ENCODE assay signal across 25 mouse cellular contexts in genomic region chr11:83883074-83883473, GRCm38 (mm10). TPM values are rescaled to one million over a fixed set of nuclear protein-coding genes. Genes with fewer than 3 reads are reported as not detected.
DNase-seq lines count a peak whose midpoint lies in the region; ATAC-seq and TF ChIP-seq lines count a peak whose summit lies in the region.
"Had no signal": no experiment of that assay in that cellular context is flagged by ENCODE, and none has a peak within 500 bp of the region (broad histone marks: within the 10 kb centered on the region; RNA-seq: fewer than 3 reads in every experiment).

No protein-coding gene starts in this region.

- no peak overlapping the region for H3K4me3 ChIP-seq in kidney, postnatal 0 days (replicated peaks; ENCODE audit: low read depth, low read length)
- no peak overlapping the region for H3K4me3 ChIP-seq in kidney, embryonic 14.5 days (ENCODE audit: low read length)
- no peak overlapping the region for H3K4me3 ChIP-seq in lung, embryonic 16.5 days (ENCODE audit: low read length)
- no peak overlapping the region for H3K4me3 ChIP-seq in CH12.LX (replicated peaks in 1 of 3; ENCODE audit: low read depth in 2 of 3, low read length in 2 of 3, poor library complexity in 1 of 3)
- no peak overlapping the region for H3K4me3 ChIP-seq in intestine, embryonic 16.5 days (ENCODE audit: low read length)
- H3K4me3 ChIP-seq in forebrain, postnatal 0 days (ENCODE audit: low read depth, low read length): no peak overlapping the region
- H3K4me3 ChIP-seq: embryonic facial prominence, embryonic 12.5 days; hindbrain, embryonic 12.5 days; liver, embryonic 15.5 days; midbrain, embryonic 13.5 days had no signal

- H3K4me1 ChIP-seq in kidney, postnatal 0 days (replicated peaks; ENCODE audit: insufficient read depth, low read length): no peaks in the 10 kb centered on the region
- H3K4me1 ChIP-seq in kidney, embryonic 14.5 days (ENCODE audit: control insufficient read depth, insufficient read depth, low read length): no peaks in the 10 kb centered on the region
- peaks cover 25% of the 10 kb centered on the region for H3K4me1 ChIP-seq in lung, embryonic 16.5 days (replicated peaks; ENCODE audit: control insufficient read depth, insufficient read depth, low read length)
- H3K4me1 ChIP-seq in CH12.LX (ENCODE audit: control insufficient read depth in 1 of 2, insufficient read depth in 2 of 2): peaks cover 15 to 36% of the 10 kb centered on the region in 2 experiments
- H3K4me1 ChIP-seq in intestine, embryonic 16.5 days (ENCODE audit: control insufficient read depth, insufficient read depth, low read length): peaks cover 25% of the 10 kb centered on the region
- H3K4me1 ChIP-seq in forebrain, postnatal 0 days (ENCODE audit: insufficient read depth): no peaks in the 10 kb centered on the region
- H3K4me1 ChIP-seq: embryonic facial prominence, embryonic 12.5 days; midbrain, embryonic 13.5 days had no signal

- 47% methylated on average over 6 of the region's 6 CpGs for WGBS in kidney, postnatal 0 days
- 44% methylated on average over 6 of the region's 6 CpGs for WGBS in kidney, embryonic 14.5 days
- WGBS in lung, embryonic 16.5 days: 33% methylated on average over 6 of the region's 6 CpGs
- WGBS in intestine, embryonic 16.5 days: 37% methylated on average over 6 of the region's 6 CpGs
- WGBS in forebrain, postnatal 0 days: 86% methylated on average over 6 of the region's 6 CpGs

- DNase-seq in kidney, postnatal 0 days (ENCODE audit: low spot score): no peak
- DNase-seq in lung, adult 18-20 months: no peak
- no peak for DNase-seq in CH12.LX (ENCODE audit: extremely low read depth)
- no peak for DNase-seq in forebrain, postnatal 0 days
- DNase-seq in c-Kit-positive CD71-positive TER-119-positive erythroid progenitor cells, embryonic 14.5 days (ENCODE audit: low spot score): no peak
- DNase-seq: cerebellum, adult 11-12 months; cerebellum, adult 9-11 months; gastrocnemius, postnatal 36 days; heart, postnatal 36 days; layer of hippocampus, postnatal 36 days; right cerebral cortex, postnatal 14 days; thymus, postnatal 14 days had no signal

- H3K79me2 ChIP-seq in CH12.LX (replicated peaks; ENCODE audit: control insufficient read depth, extremely low read depth, insufficient read depth, poor library complexity, severe bottlenecking): no peaks in the 10 kb centered on the region

- no peak for ATAC-seq in kidney, postnatal 0 days (replicated peaks; ENCODE audit: low FRiP score, low read depth)
- no peak for ATAC-seq in kidney, embryonic 14.5 days (ENCODE audit: low FRiP score, low TSS enrichment)
- ATAC-seq in lung, embryonic 16.5 days (ENCODE audit: low read depth): no peak
- ATAC-seq in intestine, embryonic 16.5 days: peak; percentile 53
- no peak for ATAC-seq in forebrain, postnatal 0 days
- ATAC-seq: forebrain, embryonic 14.5 days; midbrain, embryonic 13.5 days had no signal

- in situ Hi-C loops in CH12.LX (cut with MboI; ENCODE audit: low pct_ligation_motif_present, low pct_unique_long_range_greater_than_20kb, low sequenced_read_pairs): no loop called here

- H3K27me3 ChIP-seq in kidney, postnatal 0 days (ENCODE audit: insufficient read depth, low read length): no peaks in the 10 kb centered on the region
- no peaks in the 10 kb centered on the region for H3K27me3 ChIP-seq in kidney, embryonic 14.5 days (ENCODE audit: control insufficient read depth, insufficient read depth, low read length)
- H3K27me3 ChIP-seq in lung, embryonic 16.5 days (ENCODE audit: control insufficient read depth, insufficient read depth, low read depth, low read length): no peaks in the 10 kb centered on the region
- H3K27me3 ChIP-seq in CH12.LX (replicated peaks): no peaks in the 10 kb centered on the region
- no peaks in the 10 kb centered on the region for H3K27me3 ChIP-seq in intestine, embryonic 16.5 days (replicated peaks; ENCODE audit: control insufficient read depth, insufficient read depth, low read length)
- H3K27me3 ChIP-seq in forebrain, postnatal 0 days (ENCODE audit: insufficient read depth, low read length): no peaks in the 10 kb centered on the region
- H3K27me3 ChIP-seq: embryonic facial prominence, embryonic 12.5 days; hindbrain, embryonic 12.5 days; liver, embryonic 15.5 days; midbrain, embryonic 13.5 days had no signal

- dilution Hi-C loops in CH12.LX (cut with MboI; ENCODE audit: extremely low pct_ligation_motif_present, extremely low pct_unique_long_range_greater_than_20kb, low sequenced_read_pairs): no loop called here

- no peak overlapping the region for H3K4me2 ChIP-seq in kidney, postnatal 0 days (ENCODE audit: low read length)
- H3K4me2 ChIP-seq in kidney, embryonic 14.5 days (replicated peaks; ENCODE audit: low read depth, low read length): no peak overlapping the region
- no peak overlapping the region for H3K4me2 ChIP-seq in lung, embryonic 16.5 days (ENCODE audit: low read depth, low read length)
- no peak overlapping the region for H3K4me2 ChIP-seq in CH12.LX (ENCODE audit: insufficient read depth, low read depth, poor library complexity, severe bottlenecking)
- H3K4me2 ChIP-seq in intestine, embryonic 16.5 days (ENCODE audit: low read depth, low read length): no peak overlapping the region
- H3K4me2 ChIP-seq in forebrain, postnatal 0 days (ENCODE audit: low read depth): no peak overlapping the region
- H3K4me2 ChIP-seq: embryonic facial prominence, embryonic 12.5 days; heart, embryonic 11.5 days; hindbrain, embryonic 12.5 days; liver, embryonic 15.5 days; midbrain, embryonic 13.5 days had no signal

- peak overlapping the region; percentile 58 for H3K27ac ChIP-seq in kidney, postnatal 0 days
- no peak overlapping the region for H3K27ac ChIP-seq in kidney, embryonic 14.5 days (ENCODE audit: low read depth, low read length)
- peak overlapping the region; percentile 54 for H3K27ac ChIP-seq in lung, embryonic 16.5 days (ENCODE audit: low read length)
- no peak overlapping the region for H3K27ac ChIP-seq in CH12.LX (ENCODE audit: insufficient read depth, low read depth)
- peak overlapping the region; percentile 34; the same call in 1 of the 2 replicates for H3K27ac ChIP-seq in intestine, embryonic 16.5 days (ENCODE audit: low read length)
- H3K27ac ChIP-seq in forebrain, postnatal 0 days (ENCODE audit: low read depth, low read length): no peak overlapping the region
- H3K27ac ChIP-seq: embryonic facial prominence, embryonic 12.5 days; hindbrain, embryonic 12.5 days; liver, embryonic 15.5 days; macrophage; midbrain, embryonic 13.5 days had no signal

- TF ChIP-seq RAD21 in CH12.LX (IDR thresholded peaks at IDR 0.05; ENCODE audit: low read depth, low read length): no peak

- 0 out of 2 replicates have a peak, but pooled peaks cover 10% of the 10 kb centered on the region for H3K36me3 ChIP-seq in kidney, postnatal 0 days (ENCODE audit: insufficient read depth, low read length)
- peaks cover 7% of the 10 kb centered on the region; the same call in 1 of the 2 replicates for H3K36me3 ChIP-seq in kidney, embryonic 14.5 days (ENCODE audit: control insufficient read depth, insufficient read depth, low read length)
- H3K36me3 ChIP-seq in lung, embryonic 16.5 days (ENCODE audit: control insufficient read depth, insufficient read depth, low read length): no peaks in the 10 kb centered on the region
- H3K36me3 ChIP-seq in CH12.LX (replicated peaks in 1 of 2; ENCODE audit: control insufficient read depth in 1 of 2, insufficient read depth in 1 of 2, low read length in 1 of 2): peaks cover 0 to 12% of the 10 kb centered on the region in 2 experiments
- H3K36me3 ChIP-seq in intestine, embryonic 16.5 days (ENCODE audit: control insufficient read depth, insufficient read depth, low read length): no peaks in the 10 kb centered on the region
- no peaks in the 10 kb centered on the region for H3K36me3 ChIP-seq in forebrain, postnatal 0 days (ENCODE audit: insufficient read depth)
- H3K36me3 ChIP-seq: embryonic facial prominence, embryonic 12.5 days; hindbrain, embryonic 12.5 days; liver, embryonic 15.5 days; midbrain, embryonic 13.5 days had no signal

- H3K9me3 ChIP-seq in kidney, postnatal 0 days (replicated peaks; ENCODE audit: low read length): no peaks in the 10 kb centered on the region
- no peaks in the 10 kb centered on the region for H3K9me3 ChIP-seq in kidney, embryonic 14.5 days (ENCODE audit: control insufficient read depth, low read length)
- H3K9me3 ChIP-seq in lung, embryonic 16.5 days (ENCODE audit: control insufficient read depth, low read length): no peaks in the 10 kb centered on the region
- H3K9me3 ChIP-seq in CH12.LX (replicated peaks; ENCODE audit: low read length): no peaks in the 10 kb centered on the region
- H3K9me3 ChIP-seq in intestine, embryonic 16.5 days (ENCODE audit: control insufficient read depth, low read length): no peaks in the 10 kb centered on the region
- H3K9me3 ChIP-seq in forebrain, postnatal 0 days (ENCODE audit: low read length): no peaks in the 10 kb centered on the region
- H3K9me3 ChIP-seq: embryonic facial prominence, embryonic 12.5 days; hindbrain, embryonic 12.5 days; liver, embryonic 15.5 days; midbrain, embryonic 13.5 days had no signal

- TF ChIP-seq CTCF in kidney, postnatal 0 days (IDR thresholded peaks at IDR 0.05; ENCODE audit: low read depth): no peak
- TF ChIP-seq CTCF in CH12.LX (conservative IDR thresholded peaks at IDR 0.05 in 1 of 2, IDR thresholded peaks at IDR 0.05 in 1 of 2; ENCODE audit: low read depth in 2 of 2, low read length in 2 of 2): no peak
- no peak for TF ChIP-seq CTCF in forebrain, postnatal 0 days (IDR thresholded peaks at IDR 0.05; ENCODE audit: low read depth)

- no peak overlapping the region for H3K9ac ChIP-seq in kidney, postnatal 0 days (ENCODE audit: low read depth, low read length)
- H3K9ac ChIP-seq in kidney, embryonic 14.5 days (ENCODE audit: low read depth, low read length): no peak overlapping the region
- no peak overlapping the region for H3K9ac ChIP-seq in lung, embryonic 16.5 days (ENCODE audit: low read length)
- H3K9ac ChIP-seq in CH12.LX (ENCODE audit: insufficient read depth, low read depth): no peak overlapping the region
- H3K9ac ChIP-seq in intestine, embryonic 16.5 days (ENCODE audit: low read depth, low read length): no peak overlapping the region
- H3K9ac ChIP-seq in forebrain, postnatal 0 days: no peak overlapping the region
- H3K9ac ChIP-seq: embryonic facial prominence, embryonic 12.5 days; hindbrain, embryonic 12.5 days; liver, embryonic 15.5 days; midbrain, embryonic 13.5 days had no signal

- TF ChIP-seq EP300 in CH12.LX (IDR thresholded peaks at IDR 0.05; ENCODE audit: low read length): no peak

- TF ChIP-seq POLR2A in CH12.LX (IDR thresholded peaks at IDR 0.05; ENCODE audit: low read depth, low read length): no peak

RNA-seq across cellular contexts. Expression of gene Hnf1b, which starts 33.2 kb away (rescaled TPM):
- polyA plus RNA-seq in kidney, postnatal 0 days (2015; fragmentation: Nextera tagmentation; extraction: Ambion mirVana): 88.8 and 92.6 TPM in 2 replicates
- 51.6 and 84.2 TPM in 2 replicates for polyA plus RNA-seq in kidney, embryonic 14.5 days (2014; fragmentation: Nextera tagmentation; extraction: Ambion mirVana)
- polyA plus RNA-seq in lung, embryonic 16.5 days (2015; fragmentation: Nextera tagmentation; extraction: Ambion mirVana): 9.1 and 11.7 TPM in 2 replicates
- total RNA-seq in CH12.LX (2012; rRNA removed) (0.25 and 0.42 TPM in 2 replicates), CH12.LX (2014; rRNA removed) (0.11 TPM in 1 of 2 replicates, not detected in the other)
- polyA plus RNA-seq in CH12.LX (2012; ENCODE audit: insufficient read length, low read depth): 3.0 and 3.2 TPM in 2 replicates
- 9.0 and 9.8 TPM in 2 replicates for polyA plus RNA-seq in intestine, embryonic 16.5 days (2015; fragmentation: Nextera tagmentation; extraction: Ambion mirVana)
- 0.08 TPM in 1 of 2 replicates, not detected in the other for total RNA-seq in forebrain, postnatal 0 days (2014; rRNA removed)
- 0.15 and 0.27 TPM in 2 replicates for polyA plus RNA-seq in forebrain, postnatal 0 days (2015; fragmentation: Nextera tagmentation; extraction: Ambion mirVana)
- total RNA-seq: gastrocnemius, adult 18-20 months; gastrocnemius, postnatal 36 days; heart, postnatal 36 days; left cerebral cortex, postnatal 4 days; megakaryocyte-erythroid progenitor cell, adult 5-6 weeks had no signal
- polyA plus RNA-seq: embryonic facial prominence, embryonic 12.5 days; macrophage; midbrain, embryonic 13.5 days had no signal

RNA-seq across cellular contexts. Expression of gene Ddx52, which starts 58.8 kb away (rescaled TPM):
- 32.5 and 34.8 TPM in 2 replicates for polyA plus RNA-seq in kidney, postnatal 0 days (2015; fragmentation: Nextera tagmentation; extraction: Ambion mirVana)
- 43.7 and 47.6 TPM in 2 replicates for polyA plus RNA-seq in kidney, embryonic 14.5 days (2014; fragmentation: Nextera tagmentation; extraction: Ambion mirVana)
- 31.4 and 35.6 TPM in 2 replicates for polyA plus RNA-seq in lung, embryonic 16.5 days (2015; fragmentation: Nextera tagmentation; extraction: Ambion mirVana)
- 54.2 and 64.5 TPM in 2 replicates for total RNA-seq in CH12.LX (2012; rRNA removed)
- 104 and 132 TPM in 2 replicates for total RNA-seq in CH12.LX (2014; rRNA removed)
- 93.7 and 102 TPM in 2 replicates for polyA plus RNA-seq in CH12.LX (2012; ENCODE audit: insufficient read length, low read depth)
- polyA plus RNA-seq in intestine, embryonic 16.5 days (2015; fragmentation: Nextera tagmentation; extraction: Ambion mirVana): 23.8 and 24.0 TPM in 2 replicates
- 25.1 and 30.3 TPM in 2 replicates for total RNA-seq in forebrain, postnatal 0 days (2014; rRNA removed)
- 18.4 and 19.3 TPM in 2 replicates for polyA plus RNA-seq in forebrain, postnatal 0 days (2015; fragmentation: Nextera tagmentation; extraction: Ambion mirVana)

Comparison
In these comparisons a context has a peak if more than half of its experiments do, and no peak if none do; other contexts are left out.
1. H3K27ac ChIP-seq: peak in kidney, postnatal 0 days (single experiment), lung, embryonic 16.5 days (single experiment) and intestine, embryonic 16.5 days (single experiment); none in kidney, embryonic 14.5 days (single experiment), CH12.LX (single experiment) and forebrain, postnatal 0 days (single experiment).